Mouse (Mus musculus): Measurements from ENCODE around the gene Rbfox3.

GRCm38 (mm10) chr11:118890474-118890873, 20.9 kb downstream of the Rbfox3 start:
- TF ChIP-seq POLR2A (IDR thresholded peaks at IDR 0.05; ENCODE audit: low read depth, low read length) (no peak), CTCF (IDR thresholded peaks at IDR 0.05; ENCODE audit: extremely low read depth, insufficient read depth, insufficient read length, insufficient replicate concordance) (no peak)
